Mouse (Mus musculus) urinary bladder, postnatal 4 days (tissue): Measurements from ENCODE around the gene Asb1.

Source experiments
- DNase-seq, 2 experiments: peaks; one replicate each; pipeline ENCODE4 v3.0.0; 2021 to 2022; ENCODE audit warnings: low spot score in 2 of 2

Gene Asb1

GRCm38 (mm10) chr1:91540271-91540826, at the start of gene Asb1:
Gene Asb1 (plus strand): TSS chr1:91540544.
- peak; percentile 92 for DNase-seq

GRCm38 (mm10) chr1:91492740-91493139, 47.6 kb upstream of the Asb1 start:
- no peak for DNase-seq

- no peak for DNase-seq
These were observed 46.4 kb upstream of the Asb1 start for GRCm38 (mm10) chr1:91493938-91494337.

- peak; percentile 88 to 92 for DNase-seq
These were observed 45.7 kb upstream of the Asb1 start, which contains the start of gene Traf3ip1 for GRCm38 (mm10) chr1:91494457-91495140. Gene Traf3ip1 (plus strand): TSS chr1:91494647.

- no peak for DNase-seq
These were observed 45.0 kb upstream of the Asb1 start for GRCm38 (mm10) chr1:91495321-91495720.

- DNase-seq = no peak
These were observed 41.8 kb upstream of the Asb1 start for GRCm38 (mm10) chr1:91498579-91498978.

GRCm38 (mm10) chr1:91504615-91505014, 35.7 kb upstream of the Asb1 start:
- no peak for DNase-seq

- no peak for DNase-seq
These were observed 25.4 kb upstream of the Asb1 start for GRCm38 (mm10) chr1:91514916-91515315.

GRCm38 (mm10) chr1:91515642-91516041, 24.7 kb upstream of the Asb1 start:
- no peak for DNase-seq

GRCm38 (mm10) chr1:91523759-91524158, 16.6 kb upstream of the Asb1 start:
- DNase-seq = no peak

GRCm38 (mm10) chr1:91525838-91526237, 14.5 kb upstream of the Asb1 start:
- no peak for DNase-seq

- no peak for DNase-seq
These were observed 10.2 kb upstream of the Asb1 start for GRCm38 (mm10) chr1:91530166-91530565.

- DNase-seq = no peak
These were observed 8.1 kb upstream of the Asb1 start for GRCm38 (mm10) chr1:91532243-91532642.

- DNase-seq = no peak
These were observed 7.5 kb upstream of the Asb1 start for GRCm38 (mm10) chr1:91532892-91533291.

GRCm38 (mm10) chr1:91533483-91533882, 6.9 kb upstream of the Asb1 start:
- no peak for DNase-seq

- DNase-seq = no peak
These were observed 6.2 kb upstream of the Asb1 start for GRCm38 (mm10) chr1:91533961-91534723.

GRCm38 (mm10) chr1:91537786-91538569, 2.4 kb upstream of the Asb1 start:
- no peak for DNase-seq

GRCm38 (mm10) chr1:91538570-91538929, 1.8 kb upstream of the Asb1 start:
- DNase-seq = no peak

GRCm38 (mm10) chr1:91539246-91539645, 1.1 kb upstream of the Asb1 start:
- DNase-seq = no peak

GRCm38 (mm10) chr1:91539704-91540270, 557 bp upstream of the Asb1 start:
- DNase-seq = no peak

GRCm38 (mm10) chr1:91541042-91541592, 773 bp downstream of the Asb1 start:
- DNase-seq = no peak
